Mouse (Mus musculus) spleen, adult 12 weeks (tissue): ENCODE data around the gene Morc2b.
"Not testable (repeated sequence)": the region's sequence is repeated elsewhere in the genome, so short reads cannot be mapped to it uniquely, and the experiment has no call there.

ENCODE experiments used
- DNase-seq: peaks from one replicate; pipeline ENCODE4 v3.0.0; 2022; ENCODE audit warnings: low spot score

The Morc2b gene

DNA sequence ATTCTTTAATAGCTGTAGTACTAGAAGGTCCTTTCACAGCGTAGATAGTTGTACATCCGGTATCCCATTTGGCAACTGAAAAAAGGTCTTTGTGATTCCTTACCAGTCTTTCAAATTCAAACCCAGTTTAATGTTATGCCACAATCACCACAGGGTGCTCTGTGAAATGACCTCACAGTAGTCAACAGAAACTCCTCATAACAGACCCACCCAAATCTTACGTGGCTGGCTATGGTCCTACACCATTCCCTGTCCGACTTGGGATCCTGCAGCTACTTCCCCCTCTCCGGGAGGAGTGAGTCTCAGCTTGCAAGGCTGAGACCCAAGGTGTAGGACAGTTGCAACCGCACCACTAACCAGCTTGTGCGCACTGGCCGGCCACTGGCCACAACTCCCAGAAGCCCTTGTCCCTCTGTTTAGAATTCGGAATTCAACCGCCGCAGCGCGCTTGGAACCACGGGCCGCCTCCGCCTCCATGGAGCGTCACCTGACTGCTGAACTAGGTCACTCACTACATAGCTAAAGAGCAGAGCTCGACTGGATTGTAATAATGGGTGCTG, at the start of gene Morc2b:
Morc2b (minus strand) TSS at position 423 of the 560 bp plus-strand sequence.
- no peak for DNase-seq

- not testable (repeated sequence) for DNase-seq
These were observed 28.7 kb upstream of the Morc2b start, which contains the start of gene Olfr55 for GRCm38 (mm10) chr17:33168147-33168546. Olfr55 (plus strand) TSS chr17:33168447.

DNA sequence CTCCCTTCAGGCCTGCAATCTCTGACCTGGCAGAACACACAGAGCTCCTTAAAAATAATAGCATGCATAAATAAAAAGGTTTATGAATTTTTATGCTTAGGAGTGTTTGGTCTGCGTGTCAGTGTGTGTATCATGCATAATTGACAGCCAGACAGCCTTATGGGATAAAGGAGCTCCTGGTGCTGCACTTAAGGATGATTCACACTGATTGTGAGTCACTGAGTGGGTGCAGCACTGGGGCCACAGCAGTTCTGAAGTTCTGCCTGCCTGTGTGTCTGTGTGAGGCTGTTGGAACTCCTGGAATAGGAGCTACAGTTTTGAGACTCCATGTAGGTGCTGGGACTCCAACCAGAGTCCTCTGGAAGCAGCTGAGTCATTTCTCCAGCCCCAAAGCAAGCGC, 13.2 kb downstream of the Morc2b start:
- DNase-seq: no peak

DNA sequence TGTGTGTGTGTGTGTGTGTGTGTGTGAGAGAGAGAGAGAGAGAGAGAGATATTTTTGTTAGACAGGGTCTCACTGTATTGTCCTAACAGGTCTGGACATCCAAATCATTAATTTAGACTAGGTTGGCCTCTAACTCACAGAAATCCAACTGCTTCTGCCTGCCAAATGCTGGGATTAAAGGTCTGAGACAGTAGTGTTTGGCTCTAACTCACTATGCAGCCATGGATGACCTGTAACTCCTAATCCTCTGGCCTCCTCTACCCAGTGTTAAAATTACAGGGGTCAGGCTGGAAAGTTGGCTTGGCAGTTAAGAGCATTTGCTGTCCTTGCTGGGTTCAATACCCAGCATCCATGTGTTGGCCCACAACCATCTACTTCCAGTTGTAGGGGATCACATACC, 14.9 kb downstream of the Morc2b start:
- DNase-seq: no peak

GRCm38 (mm10) chr17:33097396-33097795, 42.1 kb downstream of the Morc2b start:
- no peak for DNase-seq

- peak; percentile 19 for DNase-seq
These were observed 46.9 kb downstream of the Morc2b start for GRCm38 (mm10) chr17:33092391-33093193.

GRCm38 (mm10) chr17:33091630-33092029, 47.9 kb downstream of the Morc2b start:
- no peak for DNase-seq

DNA sequence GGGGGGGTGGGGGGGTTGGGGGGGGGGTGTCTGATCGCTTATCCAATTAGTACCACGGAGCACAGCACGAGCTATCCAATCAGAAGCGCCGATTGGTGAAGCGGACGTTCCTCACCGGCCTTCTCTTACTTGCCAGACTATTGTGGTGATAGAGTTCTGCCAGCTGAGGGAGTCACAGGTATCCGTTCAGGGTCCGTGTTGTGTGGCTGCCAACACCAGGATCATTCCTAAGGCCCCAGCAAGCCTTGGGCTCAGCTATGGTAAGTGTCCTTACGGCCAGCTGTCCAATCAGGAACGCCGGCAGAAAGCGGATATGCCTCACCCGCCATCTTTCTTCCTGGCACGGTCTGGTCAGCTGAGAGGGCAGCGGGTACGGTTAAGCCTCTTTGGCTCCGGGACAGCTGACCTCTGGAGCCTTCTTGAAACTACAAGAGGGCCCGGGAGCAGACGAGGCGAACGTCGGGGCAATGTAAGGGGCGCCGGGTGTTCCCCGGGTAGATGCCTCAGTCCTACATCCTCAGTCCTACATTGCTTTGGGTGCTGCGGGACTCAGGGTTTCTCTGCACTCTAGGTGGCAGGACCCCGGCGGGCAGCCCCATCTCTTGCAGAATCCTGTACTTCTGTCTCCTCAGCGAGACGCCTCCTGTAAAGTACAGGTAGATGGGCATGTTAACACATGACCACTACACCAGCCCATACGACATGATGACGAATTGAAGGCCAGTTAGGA, 50.1 kb downstream of the Morc2b start, which contains the start of gene Zfp563:
Zfp563 (plus strand) TSS at position 91 of the 730 bp plus-strand sequence.
- DNase-seq: peak; percentile 73

DNA sequence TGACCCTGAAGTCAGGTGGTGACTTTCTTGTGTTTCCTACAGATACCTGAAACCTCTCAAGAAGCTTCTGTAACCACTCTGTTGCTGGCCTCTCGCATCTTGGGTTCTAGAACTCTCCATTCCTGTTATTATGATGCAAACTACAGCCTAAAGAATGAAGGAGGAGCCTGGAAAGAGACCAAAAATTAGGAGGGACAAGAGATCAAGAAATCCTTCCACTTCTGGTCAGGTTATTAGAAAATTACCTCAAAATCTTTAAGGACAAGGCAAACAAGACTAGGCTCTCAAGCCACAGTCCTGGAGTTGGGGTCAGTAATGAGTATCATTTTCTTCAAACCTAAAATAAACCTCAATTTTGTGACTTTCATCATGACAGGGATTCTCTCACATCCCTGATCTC, 71.5 kb downstream of the Morc2b start, which contains the start of gene 4921501E09Rik:
4921501E09Rik (minus strand) TSS at position 101 of the 400 bp plus-strand sequence.
- no peak for DNase-seq
